Mouse (Mus musculus): ENCODE measurements around the gene Mapk1.
"Not testable (repeated sequence)": the region's sequence is repeated elsewhere in the genome, so short reads cannot be mapped to it uniquely, and the experiment has no call there.

Gene Mapk1

GRCm38 (mm10) chr16:16983131-16983533 is at the start of gene Mapk1:
Gene Mapk1, plus strand, starts transcription at chr16:16983382.
- peak; percentile 98 for DNase-seq

- no peak for DNase-seq
Measured at GRCm38 (mm10) chr16:16939543-16939942, 43.6 kb upstream of the Mapk1 start.

- no peak for DNase-seq
Measured at GRCm38 (mm10) chr16:16941078-16941477, 42.1 kb upstream of the Mapk1 start.

- DNase-seq, result no peak
Measured at GRCm38 (mm10) chr16:16958575-16958974, 24.6 kb upstream of the Mapk1 start.

GRCm38 (mm10) chr16:16959907-16960306 is 23.3 kb upstream of the Mapk1 start:
- no peak for DNase-seq

- DNase-seq, result no peak
Measured at GRCm38 (mm10) chr16:16965149-16965548, 18.0 kb upstream of the Mapk1 start.

GRCm38 (mm10) chr16:16966290-16966689 is 16.9 kb upstream of the Mapk1 start:
- DNase-seq, result no peak

- no peak for DNase-seq
Measured at GRCm38 (mm10) chr16:16978061-16978460, 5.1 kb upstream of the Mapk1 start.

- DNase-seq, result no peak
Measured at GRCm38 (mm10) chr16:16978765-16979164, 4.4 kb upstream of the Mapk1 start.

GRCm38 (mm10) chr16:16982636-16983035 is 546 bp upstream of the Mapk1 start:
- DNase-seq, result no peak

GRCm38 (mm10) chr16:16983534-16984422 is 596 bp downstream of the Mapk1 start:
- DNase-seq, result peak; percentile 71

GRCm38 (mm10) chr16:16984423-16984941 is 1.3 kb downstream of the Mapk1 start:
- no peak for DNase-seq

- no peak for DNase-seq
Measured at GRCm38 (mm10) chr16:16987248-16987647, 4.1 kb downstream of the Mapk1 start.

GRCm38 (mm10) chr16:16988842-16989241 is 5.7 kb downstream of the Mapk1 start:
- no peak for DNase-seq

GRCm38 (mm10) chr16:16990021-16990420 is 6.8 kb downstream of the Mapk1 start:
- DNase-seq, result no peak

GRCm38 (mm10) chr16:16994426-16995052 is 11.4 kb downstream of the Mapk1 start:
- no peak for DNase-seq

GRCm38 (mm10) chr16:16996121-16996729 is 13.0 kb downstream of the Mapk1 start:
- not testable (repeated sequence) for DNase-seq

- no peak for DNase-seq
Measured at GRCm38 (mm10) chr16:17001109-17001508, 17.9 kb downstream of the Mapk1 start.

- no peak for DNase-seq
Measured at GRCm38 (mm10) chr16:17007070-17007469, 23.9 kb downstream of the Mapk1 start.

- DNase-seq, result no peak
Measured at GRCm38 (mm10) chr16:17010036-17010435, 26.9 kb downstream of the Mapk1 start.

- no peak for DNase-seq
Measured at GRCm38 (mm10) chr16:17012583-17012982, 29.4 kb downstream of the Mapk1 start.

GRCm38 (mm10) chr16:17015111-17015852 is 32.1 kb downstream of the Mapk1 start:
- no peak for DNase-seq

- DNase-seq, result no peak
Measured at GRCm38 (mm10) chr16:17015853-17016230, 32.7 kb downstream of the Mapk1 start.
